Mouse (Mus musculus): ENCODE measurements around the gene Prlhr.

DNA sequence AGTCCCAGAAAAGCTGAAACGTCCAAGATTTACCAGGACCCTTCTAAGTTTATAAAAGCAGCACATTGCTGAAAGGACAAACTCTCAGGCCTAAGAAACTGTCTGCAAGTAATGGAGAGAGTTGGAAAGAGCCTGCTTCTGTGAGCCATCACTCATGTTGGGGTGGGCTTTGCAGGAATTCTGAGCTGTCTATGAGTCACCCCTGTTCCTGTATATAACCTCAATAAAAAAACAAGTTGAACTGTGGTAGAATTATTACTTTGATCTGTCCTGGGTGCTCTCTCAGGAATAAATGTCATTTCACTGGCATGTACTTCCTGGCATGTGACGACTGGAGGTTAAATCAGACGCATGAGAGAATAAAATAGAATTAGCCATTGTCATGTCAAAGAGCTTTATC lies 27.7 kb upstream of the Prlhr start:
- no peak for TF ChIP-seq GATA1 (IDR thresholded peaks at IDR 0.05; ENCODE audit: borderline replicate concordance, low read length)
- no peak for TF ChIP-seq FLI1 (IDR thresholded peaks at IDR 0.05; ENCODE audit: low read length)
